Mouse (Mus musculus) liver, embryonic 13.5 days (tissue): Measurements from ENCODE around the gene Xylt2. TPM values are rescaled to one million over a fixed set of nuclear protein-coding genes. Genes with fewer than 3 reads are reported as not detected.

Experiments used
- polyA plus RNA-seq: library from polyadenylated mRNA; unstranded; fragments of >200 nt; fragmentation: Nextera tagmentation; extraction: Ambion mirVana; gene quantifications from 2 replicates; pipeline ENCODE4 v1.2.1, GENCODE M21; 2015

Gene Xylt2
- polyA plus RNA-seq, 1 experiment from 2014 or later, result 2.4 TPM

Other genes starting within 250 kb of the Xylt2 start
- 1.4 and 1.8 TPM in 2 replicates for gene Cacna1g, start 203.3 kb downstream of the Xylt2 start, polyA plus RNA-seq
- not detected in 2 replicates for gene Spata20, start 191.3 kb downstream of the Xylt2 start, polyA plus RNA-seq
- gene Epn3, start 177.5 kb downstream of the Xylt2 start, polyA plus RNA-seq, result 0.05 and 0.08 TPM in 2 replicates
- gene Mycbpap, start 155.8 kb downstream of the Xylt2 start, polyA plus RNA-seq, result 0.05 and 0.19 TPM in 2 replicates
- 1.6 and 2.5 TPM in 2 replicates for gene Rsad1, start 128.3 kb downstream of the Xylt2 start, polyA plus RNA-seq
- gene Chad, start 112.5 kb downstream of the Xylt2 start, polyA plus RNA-seq, result 0.13 TPM in 1 of 2 replicates, not detected in the other
- gene Acsf2, start 75.6 kb downstream of the Xylt2 start, polyA plus RNA-seq, result 1.1 and 1.3 TPM in 2 replicates
- gene Lrrc59, start 47.7 kb downstream of the Xylt2 start, polyA plus RNA-seq, result 133 and 148 TPM in 2 replicates
- 90.2 and 91.3 TPM in 2 replicates for gene Mrpl27, start 23.7 kb downstream of the Xylt2 start, polyA plus RNA-seq
- gene Eme1, start 23.6 kb downstream of the Xylt2 start, polyA plus RNA-seq, result 18.4 and 19.5 TPM in 2 replicates
- gene Gm11541, start 27.0 kb upstream of the Xylt2 start, polyA plus RNA-seq, result not detected in 2 replicates
- 0.08 TPM in 1 of 2 replicates, not detected in the other for gene Cdc34b, start 64.3 kb upstream of the Xylt2 start, polyA plus RNA-seq
- gene Tmem92, start 105.2 kb upstream of the Xylt2 start, polyA plus RNA-seq, result not detected in 2 replicates